Mouse (Mus musculus) midbrain, embryonic 15.5 days (tissue): ENCODE measurements around the gene Mif. TPM values are rescaled to one million over a fixed set of nuclear protein-coding genes. Genes with fewer than 3 reads are reported as not detected.

ENCODE experiments used
- polyA plus RNA-seq: library from polyadenylated mRNA; unstranded; fragments of >200 nt; fragmentation: Nextera tagmentation; extraction: Ambion mirVana; gene quantifications from 2 replicates; pipeline ENCODE4 v1.2.1, GENCODE M21; 2015

The Mif gene
- polyA plus RNA-seq, 1 experiment from 2014 or later, result 1,455 TPM

Other genes with a start within 250 kb of the Mif start
- gene Susd2, start 216.2 kb downstream of the Mif start, polyA plus RNA-seq, result 3.0 and 4.1 TPM in 2 replicates
- 36.6 and 42.2 TPM in 2 replicates for gene Cabin1, start 95.9 kb downstream of the Mif start, polyA plus RNA-seq
- 64.7 and 65.8 TPM in 2 replicates for gene Ddt, start 86.8 kb downstream of the Mif start, polyA plus RNA-seq
- gene Gm20441, start 79.3 kb downstream of the Mif start, polyA plus RNA-seq, result not detected in 2 replicates
- gene Gstt3, start 78.8 kb downstream of the Mif start, polyA plus RNA-seq, result 0.61 and 1.6 TPM in 2 replicates
- gene Gstt1, start 61.7 kb downstream of the Mif start, polyA plus RNA-seq, result 14.5 and 16.9 TPM in 2 replicates
- gene Gstt4, start 37.7 kb downstream of the Mif start, polyA plus RNA-seq, result not detected in 2 replicates
- 7.4 and 7.5 TPM in 2 replicates for gene Gstt2, start 22.8 kb downstream of the Mif start, polyA plus RNA-seq
- gene Derl3, start 33.2 kb upstream of the Mif start, polyA plus RNA-seq, result 2.1 and 2.8 TPM in 2 replicates
- gene Smarcb1, start 61.4 kb upstream of the Mif start, polyA plus RNA-seq, result 300 and 303 TPM in 2 replicates
- 82.8 and 88.3 TPM in 2 replicates for gene Chchd10, start 72.9 kb upstream of the Mif start, polyA plus RNA-seq
- gene Mmp11, start 76.3 kb upstream of the Mif start, polyA plus RNA-seq, result 18.2 and 21.6 TPM in 2 replicates
- 1.1 and 1.3 TPM in 2 replicates for gene Gm867, start 80.4 kb upstream of the Mif start, polyA plus RNA-seq
- 0.77 TPM in 1 of 2 replicates, not detected in the other for gene Vpreb3, start 82.8 kb upstream of the Mif start, polyA plus RNA-seq
- gene Gm5134, start 94.3 kb upstream of the Mif start, polyA plus RNA-seq, result not detected in 2 replicates
- 12.8 TPM in 2 replicates for gene Zfp280b, start 172.4 kb upstream of the Mif start, polyA plus RNA-seq